Mouse (Mus musculus): ENCODE results near the gene Hist1h2ae. TPM values are rescaled to one million over a fixed set of nuclear protein-coding genes. Genes with fewer than 3 reads are reported as not detected.
"Not testable (repeated sequence)": the region's sequence is repeated elsewhere in the genome, so short reads cannot be mapped to it uniquely, and the experiment has no call there.

Gene Hist1h2ae
- polyA plus RNA-seq, 1 experiment from 2014 or later: 34.0 TPM

GRCm38 (mm10) chr13:23586099-23586939 is 15.3 kb upstream of the Hist1h2ae start:
- Histone ChIP-seq H3K9ac (ENCODE audit: low read length) (peak overlapping the region; percentile 73), H3K4me1 (ENCODE audit: control insufficient read depth, insufficient read depth, low read length) (peaks cover 13% of the 10 kb centered on the region), H3K27ac (ENCODE audit: low read length) (peak overlapping the region; percentile 92), H3K9me3 (replicated peaks; ENCODE audit: control insufficient read depth, low read length) (no peaks in the 10 kb centered on the region), H3K27me3 (ENCODE audit: control insufficient read depth, insufficient read depth, low read length) (no peaks in the 10 kb centered on the region), H3K4me2 (ENCODE audit: low read depth, low read length) (peak overlapping the region; percentile 84), H3K4me3 (ENCODE audit: low read length) (peak overlapping the region; percentile 62), H3K36me3 (ENCODE audit: control insufficient read depth, insufficient read depth) (no peaks in the 10 kb centered on the region)
- 3% methylated on average over 22 of the region's 22 CpGs for WGBS
- no peak for ATAC-seq (replicated peaks; ENCODE audit: extremely low read depth, insufficient read depth, low FRiP score)

GRCm38 (mm10) chr13:23585442-23586098 is 14.6 kb upstream of the Hist1h2ae start:
- H3K4me3 ChIP-seq (ENCODE audit: low read length): peak overlapping the region; percentile 62
- not testable (repeated sequence) for H3K9me3 ChIP-seq (replicated peaks; ENCODE audit: control insufficient read depth, low read length); H3K36me3 ChIP-seq (ENCODE audit: control insufficient read depth, insufficient read depth); H3K27me3 ChIP-seq (ENCODE audit: control insufficient read depth, insufficient read depth, low read length)
- H3K4me1 ChIP-seq (ENCODE audit: control insufficient read depth, insufficient read depth, low read length): peaks cover 13% of the 10 kb centered on the region
- peak overlapping the region; percentile 83 for H3K9ac ChIP-seq (ENCODE audit: low read length)
- peak; percentile 84 for ATAC-seq (replicated peaks; ENCODE audit: extremely low read depth, insufficient read depth, low FRiP score)
- peak overlapping the region; percentile 98 for H3K27ac ChIP-seq (ENCODE audit: low read length)
- peak overlapping the region; percentile 91 for H3K4me2 ChIP-seq (ENCODE audit: low read depth, low read length)
- WGBS: 0% methylated on average over 25 of the region's 36 CpGs

GRCm38 (mm10) chr13:23585029-23585441 is 14.0 kb upstream of the Hist1h2ae start:
- Histone ChIP-seq H3K9me3 (replicated peaks; ENCODE audit: control insufficient read depth, low read length) (no peaks in the 10 kb centered on the region), H3K4me1 (ENCODE audit: control insufficient read depth, insufficient read depth, low read length) (peaks cover 13% of the 10 kb centered on the region), H3K4me3 (ENCODE audit: low read length) (peak overlapping the region; percentile 62), H3K4me2 (ENCODE audit: low read depth, low read length) (peak overlapping the region; percentile 91), H3K27me3 (ENCODE audit: control insufficient read depth, insufficient read depth, low read length) (no peaks in the 10 kb centered on the region), H3K9ac (ENCODE audit: low read length) (peak overlapping the region; percentile 83), H3K36me3 (ENCODE audit: control insufficient read depth, insufficient read depth) (no peaks in the 10 kb centered on the region), H3K27ac (ENCODE audit: low read length) (peak overlapping the region; percentile 98)
- WGBS: under 1% methylated on average over 21 of the region's 21 CpGs
- ATAC-seq (replicated peaks; ENCODE audit: extremely low read depth, insufficient read depth, low FRiP score): no peak

- H3K9ac ChIP-seq (ENCODE audit: low read length): peak overlapping the region; percentile 83
- no peaks in the 10 kb centered on the region for H3K36me3 ChIP-seq (ENCODE audit: control insufficient read depth, insufficient read depth)
- H3K9me3 ChIP-seq (replicated peaks; ENCODE audit: control insufficient read depth, low read length): no peaks in the 10 kb centered on the region
- H3K4me3 ChIP-seq (ENCODE audit: low read length): peak overlapping the region; percentile 62
- H3K4me2 ChIP-seq (ENCODE audit: low read depth, low read length): peak overlapping the region; percentile 91
- peaks cover 13% of the 10 kb centered on the region for H3K4me1 ChIP-seq (ENCODE audit: control insufficient read depth, insufficient read depth, low read length)
- no peaks in the 10 kb centered on the region for H3K27me3 ChIP-seq (ENCODE audit: control insufficient read depth, insufficient read depth, low read length)
- no peak for ATAC-seq (replicated peaks; ENCODE audit: extremely low read depth, insufficient read depth, low FRiP score)
- H3K27ac ChIP-seq (ENCODE audit: low read length): peak overlapping the region; percentile 98
Measured at GRCm38 (mm10) chr13:23584331-23584730, 13.3 kb upstream of the Hist1h2ae start.

GRCm38 (mm10) chr13:23583387-23584068 is 12.5 kb upstream of the Hist1h2ae start:
- no peaks in the 10 kb centered on the region for H3K27me3 ChIP-seq (ENCODE audit: control insufficient read depth, insufficient read depth, low read length)
- H3K4me1 ChIP-seq (ENCODE audit: control insufficient read depth, insufficient read depth, low read length): peaks cover 13% of the 10 kb centered on the region
- H3K9me3 ChIP-seq (replicated peaks; ENCODE audit: control insufficient read depth, low read length): no peaks in the 10 kb centered on the region
- no peak overlapping the region for H3K4me2 ChIP-seq (ENCODE audit: low read depth, low read length)
- no peak overlapping the region for H3K9ac ChIP-seq (ENCODE audit: low read length)
- peak overlapping the region; percentile 0; the same call in 1 of the 2 replicates for H3K27ac ChIP-seq (ENCODE audit: low read length)
- H3K4me3 ChIP-seq (ENCODE audit: low read length): no peak overlapping the region
- no peaks in the 10 kb centered on the region for H3K36me3 ChIP-seq (ENCODE audit: control insufficient read depth, insufficient read depth)
- no peak for ATAC-seq (replicated peaks; ENCODE audit: extremely low read depth, insufficient read depth, low FRiP score)

- WGBS: 19% methylated on average over 6 of the region's 6 CpGs
- no peaks in the 10 kb centered on the region for H3K27me3 ChIP-seq (ENCODE audit: control insufficient read depth, insufficient read depth, low read length)
- H3K4me2 ChIP-seq (ENCODE audit: low read depth, low read length): peak overlapping the region; percentile 88
- no peaks in the 10 kb centered on the region for H3K9me3 ChIP-seq (replicated peaks; ENCODE audit: control insufficient read depth, low read length)
- no peak for ATAC-seq (replicated peaks; ENCODE audit: extremely low read depth, insufficient read depth, low FRiP score)
- H3K4me1 ChIP-seq (ENCODE audit: control insufficient read depth, insufficient read depth, low read length): peaks cover 13% of the 10 kb centered on the region
- H3K4me3 ChIP-seq (ENCODE audit: low read length): peak overlapping the region; percentile 57
- peak overlapping the region; percentile 75 for H3K9ac ChIP-seq (ENCODE audit: low read length)
- H3K36me3 ChIP-seq (ENCODE audit: control insufficient read depth, insufficient read depth): no peaks in the 10 kb centered on the region
- H3K27ac ChIP-seq (ENCODE audit: low read length): peak overlapping the region; percentile 82
Measured at GRCm38 (mm10) chr13:23582219-23583056, 11.4 kb upstream of the Hist1h2ae start.

GRCm38 (mm10) chr13:23581408-23582218 is 10.6 kb upstream of the Hist1h2ae start, which contains the start of gene Hist1h4d:
Gene Hist1h4d (plus strand): TSS chr13:23581598.
- Histone ChIP-seq H3K9me3 (replicated peaks; ENCODE audit: control insufficient read depth, low read length) (no peaks in the 10 kb centered on the region), H3K27me3 (ENCODE audit: control insufficient read depth, insufficient read depth, low read length) (no peaks in the 10 kb centered on the region), H3K9ac (ENCODE audit: low read length) (peak within 1 kb of the TSS; percentile 75), H3K27ac (ENCODE audit: low read length) (peak within 1 kb of the TSS; percentile 82), H3K4me1 (ENCODE audit: control insufficient read depth, insufficient read depth, low read length) (peaks cover 18% of the 10 kb centered on the region), H3K4me3 (ENCODE audit: low read length) (peak within 1 kb of the TSS; percentile 57), H3K4me2 (ENCODE audit: low read depth, low read length) (peak within 1 kb of the TSS; percentile 88), H3K36me3 (ENCODE audit: control insufficient read depth, insufficient read depth) (no peaks in the 10 kb centered on the region)
- peak; percentile 83 for ATAC-seq (replicated peaks; ENCODE audit: extremely low read depth, insufficient read depth, low FRiP score)
- under 1% methylated on average over 43 of the region's 43 CpGs for WGBS

GRCm38 (mm10) chr13:23577835-23578234 is 6.8 kb upstream of the Hist1h2ae start:
- Histone ChIP-seq H3K27ac (ENCODE audit: low read length) (no peak overlapping the region), H3K36me3 (ENCODE audit: control insufficient read depth, insufficient read depth) (no peaks in the 10 kb centered on the region), H3K4me3 (ENCODE audit: low read length) (no peak overlapping the region), H3K4me2 (ENCODE audit: low read depth, low read length) (no peak overlapping the region), H3K4me1 (ENCODE audit: control insufficient read depth, insufficient read depth, low read length) (peaks cover 24% of the 10 kb centered on the region), H3K27me3 (ENCODE audit: control insufficient read depth, insufficient read depth, low read length) (no peaks in the 10 kb centered on the region), H3K9me3 (replicated peaks; ENCODE audit: control insufficient read depth, low read length) (no peaks in the 10 kb centered on the region), H3K9ac (ENCODE audit: low read length) (no peak overlapping the region)
- WGBS: 95% methylated on average over 1 of the region's 1 CpGs
- ATAC-seq (replicated peaks; ENCODE audit: extremely low read depth, insufficient read depth, low FRiP score): no peak

Measured in heart, embryonic 16.5 days (tissue).